Comparison of ENCODE assay signal across 8 mouse cellular contexts in the genomic region with DNA sequence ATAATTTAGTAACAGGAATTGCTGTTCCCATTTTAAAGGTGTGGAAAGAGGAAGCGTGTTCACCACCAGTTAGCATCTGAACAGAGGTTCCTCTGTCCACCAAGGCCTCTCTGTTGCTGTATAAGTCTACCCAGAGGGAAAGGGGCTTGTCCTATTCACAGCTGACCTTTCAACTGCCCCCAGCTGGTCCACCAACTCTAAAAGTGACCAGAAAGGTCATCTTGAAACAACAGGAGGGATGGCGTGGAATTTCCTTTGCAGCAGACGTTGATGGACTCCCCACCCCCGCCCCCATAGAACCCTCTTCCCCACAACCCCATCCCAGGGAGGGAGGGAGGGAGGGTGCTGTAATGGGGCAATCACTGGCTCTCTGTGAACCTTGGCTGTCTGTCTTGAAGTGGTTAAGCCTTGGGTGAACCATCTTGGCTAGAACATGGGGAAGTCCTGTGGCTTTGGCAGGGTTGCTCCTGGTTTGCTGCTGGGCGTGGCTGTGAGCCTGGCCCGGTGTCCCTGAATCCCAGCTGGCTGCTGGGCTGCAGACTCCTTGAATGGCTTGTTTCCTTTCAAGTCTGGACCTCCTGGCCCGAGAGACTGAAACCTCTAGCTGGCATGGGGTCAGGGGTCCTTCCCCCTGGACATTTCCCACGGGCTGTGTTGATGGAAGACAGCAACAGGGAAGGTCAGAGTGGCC. TPM values are rescaled to one million over a fixed set of nuclear protein-coding genes. Genes with fewer than 3 reads are reported as not detected.
A peak's percentile ranks its signal among the peaks of the same experiment; 100 is the strongest.
DNase-seq lines count a peak whose midpoint lies in the region; ATAC-seq lines count a peak whose summit lies in the region.

No protein-coding gene starts in this region.

- peak overlapping the region; percentile 43; the same call in 1 of the 2 replicates for H3K9ac ChIP-seq in hindbrain, embryonic 14.5 days
- 0 out of 2 replicates have a peak overlapping the region, but pooled peaks have one; percentile 4 for H3K9ac ChIP-seq in midbrain, embryonic 12.5 days (replicated peaks)

- peak overlapping the region; percentile 80 for H3K4me2 ChIP-seq in hindbrain, embryonic 14.5 days (replicated peaks)
- H3K4me2 ChIP-seq in midbrain, embryonic 12.5 days (replicated peaks): peak overlapping the region; percentile 8

- DNase-seq in 3T3-L1 (ENCODE audit: low read depth, low spot score): peak; percentile 78
- peak; percentile 79 for DNase-seq in adrenal gland, postnatal 10 days
- peak; percentile 52 for DNase-seq in gastrocnemius, postnatal 10 days
- no peak for DNase-seq in hindbrain, embryonic 14.5 days (ENCODE audit: low spot score)
- no peak for DNase-seq in limb, embryonic 10.5 days (ENCODE audit: low spot score)
- DNase-seq in spleen, postnatal 14 days (ENCODE audit: low spot score in 2 of 2): no peak
- DNase-seq in frontal cortex, postnatal 36 days (ENCODE audit: low spot score in 2 of 2): no peak

- WGBS in hindbrain, embryonic 14.5 days: 11% methylated on average over 8 of the region's 8 CpGs
- 13% methylated on average over 8 of the region's 8 CpGs for WGBS in limb, embryonic 10.5 days
- WGBS in midbrain, embryonic 12.5 days: 29% methylated on average over 8 of the region's 8 CpGs

- H3K4me3 ChIP-seq in hindbrain, embryonic 14.5 days (replicated peaks; ENCODE audit: low read length): 0 out of 2 replicates have a peak overlapping the region, but pooled peaks have one; percentile 1
- no peak overlapping the region for H3K4me3 ChIP-seq in limb, embryonic 10.5 days
- H3K4me3 ChIP-seq in midbrain, embryonic 12.5 days: no peak overlapping the region

- H3K9me3 ChIP-seq in hindbrain, embryonic 14.5 days (ENCODE audit: control insufficient read depth, low read length): no peaks in the 10 kb centered on the region
- no peaks in the 10 kb centered on the region for H3K9me3 ChIP-seq in limb, embryonic 10.5 days (replicated peaks)
- no peaks in the 10 kb centered on the region for H3K9me3 ChIP-seq in midbrain, embryonic 12.5 days

- H3K4me1 ChIP-seq in hindbrain, embryonic 14.5 days (replicated peaks; ENCODE audit: control insufficient read depth, insufficient read depth, low read length): peaks cover 60% of the 10 kb centered on the region
- peaks cover 71% of the 10 kb centered on the region for H3K4me1 ChIP-seq in limb, embryonic 10.5 days
- peaks cover 46% of the 10 kb centered on the region for H3K4me1 ChIP-seq in midbrain, embryonic 12.5 days

- no peak overlapping the region for H3K27ac ChIP-seq in hindbrain, embryonic 14.5 days
- H3K27ac ChIP-seq in limb, embryonic 10.5 days: peak overlapping the region; percentile 64
- H3K27ac ChIP-seq in midbrain, embryonic 12.5 days (replicated peaks): no peak overlapping the region

- ATAC-seq in hindbrain, embryonic 14.5 days (ENCODE audit: low FRiP score): no peak
- ATAC-seq in midbrain, embryonic 12.5 days (ENCODE audit: low FRiP score, low read depth): no peak

- no peaks in the 10 kb centered on the region for H3K27me3 ChIP-seq in hindbrain, embryonic 14.5 days (ENCODE audit: control insufficient read depth, insufficient read depth, low read length)
- H3K27me3 ChIP-seq in limb, embryonic 10.5 days (ENCODE audit: low read depth, poor library complexity, severe bottlenecking): no peaks in the 10 kb centered on the region
- H3K27me3 ChIP-seq in midbrain, embryonic 12.5 days: peaks cover 7% of the 10 kb centered on the region; the same call in 1 of the 2 replicates

- no peaks in the 10 kb centered on the region for H3K36me3 ChIP-seq in hindbrain, embryonic 14.5 days (replicated peaks; ENCODE audit: control insufficient read depth, insufficient read depth)
- H3K36me3 ChIP-seq in limb, embryonic 10.5 days: no peaks in the 10 kb centered on the region
- no peaks in the 10 kb centered on the region for H3K36me3 ChIP-seq in midbrain, embryonic 12.5 days

RNA-seq across cellular contexts. Expression of a gene that starts 4.1 kb away (rescaled TPM):
- 10 to 100 TPM; 46.2 to 56.8 TPM for total RNA-seq in adrenal gland, postnatal 10 days (2021)
- 10 to 100 TPM; 21.4 to 26.2 TPM for total RNA-seq in gastrocnemius, postnatal 10 days (2021)
- 9.8 and 10.1 TPM in 2 replicates for polyA plus RNA-seq in hindbrain, embryonic 14.5 days (2014; fragmentation: Nextera tagmentation; extraction: Ambion mirVana)
- polyA plus RNA-seq in limb, embryonic 10.5 days (2016; fragmentation: Nextera tagmentation; extraction: Ambion mirVana): 8.8 and 10.0 TPM in 2 replicates
- polyA plus RNA-seq in midbrain, embryonic 12.5 days (2016; fragmentation: Nextera tagmentation; extraction: Ambion mirVana): 13.4 and 14.1 TPM in 2 replicates

RNA-seq across cellular contexts. Expression of a gene that starts 55.8 kb away (rescaled TPM):
- total RNA-seq in adrenal gland, postnatal 10 days (2021): 100 to 1,000 TPM; 554 to 575 TPM
- 100 to 1,000 TPM; 362 to 382 TPM for total RNA-seq in gastrocnemius, postnatal 10 days (2021)
- polyA plus RNA-seq in hindbrain, embryonic 14.5 days (2014; fragmentation: Nextera tagmentation; extraction: Ambion mirVana): 445 and 515 TPM in 2 replicates
- polyA plus RNA-seq in limb, embryonic 10.5 days (2016; fragmentation: Nextera tagmentation; extraction: Ambion mirVana): 745 and 824 TPM in 2 replicates
- 555 and 561 TPM in 2 replicates for polyA plus RNA-seq in midbrain, embryonic 12.5 days (2016; fragmentation: Nextera tagmentation; extraction: Ambion mirVana)

Comparison
In these comparisons a context has a peak if more than half of its experiments do, and no peak if none do; other contexts are left out.
1. DNase-seq: peak in 3T3-L1 (single experiment), adrenal gland, postnatal 10 days (single experiment) and gastrocnemius, postnatal 10 days (single experiment); none in hindbrain, embryonic 14.5 days (single experiment), limb, embryonic 10.5 days (single experiment), spleen, postnatal 14 days (0 of 2) and frontal cortex, postnatal 36 days (0 of 2).